Mouse (Mus musculus) forebrain, embryonic 11.5 days (tissue): ENCODE results near the gene Gm21731. TPM values are rescaled to one million over a fixed set of nuclear protein-coding genes. Genes with fewer than 3 reads are reported as not detected.
"Not testable (repeated sequence)": the region's sequence is repeated elsewhere in the genome, so short reads cannot be mapped to it uniquely, and the experiment has no call there.

Experiments used
- ATAC-seq: fragments of 200-750 bp; cut with Nextera tagmentation; replicated peaks from 2 replicates; pipeline ENCODE4 v1.8.0; 2017; ENCODE audit warnings: moderate TSS enrichment; ENCODE audit not compliant: low FRiP score
- DNase-seq: peaks from one replicate; pipeline ENCODE4 v3.0.0-alpha.2; 2017; ENCODE audit warnings: low spot score
- H3K27ac ChIP-seq: fragments of 300-500 bp; sonication (generic); 2 replicates; pipeline ENCODE4 v1.5.1; 2014; ENCODE audit warnings: low read depth, low read length
- H3K27me3 ChIP-seq: fragments of 300-500 bp; sonication (generic); 2 replicates; pipeline ENCODE4 v1.6.1; 2014; ENCODE audit warnings: mild to moderate bottlenecking, low read length, mixed read lengths; ENCODE audit not compliant: control insufficient read depth, insufficient read depth
- H3K36me3 ChIP-seq: fragments of 300-500 bp; sonication (generic); 2 replicates; pipeline ENCODE4 v1.6.1; 2014; ENCODE audit warnings: mild to moderate bottlenecking, low read length, moderate library complexity, mixed read lengths; ENCODE audit not compliant: control insufficient read depth, insufficient read depth
- H3K4me1 ChIP-seq: fragments of 300-500 bp; sonication (generic); replicated peaks from 2 replicates; pipeline ENCODE4 v1.6.1; 2014; ENCODE audit warnings: low read length, mixed read lengths; ENCODE audit not compliant: control insufficient read depth, insufficient read depth
- H3K4me2 ChIP-seq: fragments of 300-500 bp; sonication (generic); 2 replicates; pipeline ENCODE4 v1.6.1; 2014; ENCODE audit warnings: low read depth, mild to moderate bottlenecking, low read length, moderate library complexity, mixed read lengths; ENCODE audit not compliant: severe bottlenecking
- H3K4me3 ChIP-seq: fragments of 300-500 bp; sonication (generic); 2 replicates; pipeline ENCODE4 v1.5.1; 2014; ENCODE audit warnings: low read depth, low read length
- H3K9ac ChIP-seq: fragments of 300-500 bp; sonication (generic); 2 replicates; pipeline ENCODE4 v1.6.1; 2014; ENCODE audit warnings: low read length
- H3K9me3 ChIP-seq: fragments of 300-500 bp; sonication (generic); 2 replicates; pipeline ENCODE4 v1.6.1; 2016; ENCODE audit warnings: low read length, mixed read lengths; ENCODE audit not compliant: control insufficient read depth
- WGBS: fragments of 180-500 bp; shearing (Covaris S2); extraction: QIAGEN DNeasy Blood & Tissue Kit; methylation state at CpG from one replicate; pipeline ENCODE4 v1.1.7; 2014; 5-methylcytosine and 5-hydroxymethylcytosine counted together
- polyA plus RNA-seq: library from polyadenylated mRNA; unstranded; fragments of >200 nt; fragmentation: Nextera tagmentation; extraction: Ambion mirVana; gene quantifications from 2 replicates; pipeline ENCODE4 v1.2.1, GENCODE M21; 2014

Gene Gm21731
- polyA plus RNA-seq: not detected in 2 replicates

GRCm38 (mm10) chr13:120238811-120239210, at the start of gene Gm21731:
TSS of gene Gm21731 (plus strand) at chr13:120239111.
- not testable (repeated sequence) for H3K4me2 ChIP-seq, H3K9me3 ChIP-seq, H3K4me3 ChIP-seq, H3K27me3 ChIP-seq, DNase-seq, H3K27ac ChIP-seq, H3K36me3 ChIP-seq, H3K4me1 ChIP-seq, ATAC-seq, H3K9ac ChIP-seq

GRCm38 (mm10) chr13:120196189-120196821, 42.6 kb upstream of the Gm21731 start:
- H3K9ac ChIP-seq, DNase-seq, H3K4me3 ChIP-seq, H3K27ac ChIP-seq, H3K27me3 ChIP-seq, H3K4me1 ChIP-seq, H3K4me2 ChIP-seq, H3K36me3 ChIP-seq, ATAC-seq, H3K9me3 ChIP-seq: not testable (repeated sequence)
- WGBS: 90% methylated on average over 6 of the region's 8 CpGs

- ATAC-seq, H3K9me3 ChIP-seq: not testable (repeated sequence)
- WGBS: no CpG with 5 or more reads among the region's 2 CpGs
Measured at GRCm38 (mm10) chr13:120215847-120216246, 23.1 kb upstream of the Gm21731 start, which contains the start of gene Gm21762. TSS of gene Gm21762 (minus strand) at chr13:120215947.

GRCm38 (mm10) chr13:120220922-120221321, 18.0 kb upstream of the Gm21731 start:
- not testable (repeated sequence) for H3K27me3 ChIP-seq, H3K4me3 ChIP-seq, H3K4me2 ChIP-seq, H3K27ac ChIP-seq, H3K4me1 ChIP-seq, H3K9me3 ChIP-seq, ATAC-seq, H3K36me3 ChIP-seq, H3K9ac ChIP-seq
- 90% methylated on average over 5 of the region's 5 CpGs for WGBS
- peak; percentile 21 for DNase-seq

More at GRCm38 (mm10) chr13:120215847-120216246, 23.1 kb upstream of the Gm21731 start, which contains the start of gene Gm21762:
- not testable (repeated sequence) for H3K4me3 ChIP-seq, H3K9ac ChIP-seq, H3K36me3 ChIP-seq, H3K27me3 ChIP-seq, H3K4me1 ChIP-seq, H3K27ac ChIP-seq, DNase-seq, H3K4me2 ChIP-seq

GRCm38 (mm10) chr13:120223012-120223659, 15.8 kb upstream of the Gm21731 start:
- not testable (repeated sequence) for H3K9ac ChIP-seq, H3K4me1 ChIP-seq, ATAC-seq, H3K4me2 ChIP-seq, H3K36me3 ChIP-seq, H3K27ac ChIP-seq, H3K4me3 ChIP-seq, H3K27me3 ChIP-seq, H3K9me3 ChIP-seq
- DNase-seq: peak; percentile 24
- 95% methylated on average over 16 of the region's 25 CpGs for WGBS

- not testable (repeated sequence) for H3K4me1 ChIP-seq, H3K9ac ChIP-seq, H3K27me3 ChIP-seq, H3K4me2 ChIP-seq, H3K27ac ChIP-seq, H3K9me3 ChIP-seq, H3K4me3 ChIP-seq, H3K36me3 ChIP-seq
- WGBS: 94% methylated on average over 17 of the region's 17 CpGs
- peak; percentile 33 for DNase-seq
- 0 out of 2 replicates have a peak, but pooled peaks have one; percentile 60 for ATAC-seq
Measured at GRCm38 (mm10) chr13:120231798-120232197, 7.1 kb upstream of the Gm21731 start.

- 80% methylated on average over 13 of the region's 25 CpGs for WGBS
- 0 out of 2 replicates have a peak, but pooled peaks have one; percentile 24 for ATAC-seq
- H3K4me2 ChIP-seq, H3K4me3 ChIP-seq, H3K9ac ChIP-seq, H3K9me3 ChIP-seq, H3K27ac ChIP-seq, H3K27me3 ChIP-seq, H3K4me1 ChIP-seq, H3K36me3 ChIP-seq, DNase-seq: not testable (repeated sequence)
Measured at GRCm38 (mm10) chr13:120232447-120233049, 6.4 kb upstream of the Gm21731 start.

GRCm38 (mm10) chr13:120251208-120251924, 12.5 kb downstream of the Gm21731 start:
- not testable (repeated sequence) for H3K36me3 ChIP-seq, H3K9ac ChIP-seq, H3K4me2 ChIP-seq, H3K4me1 ChIP-seq, ATAC-seq, H3K4me3 ChIP-seq, H3K27me3 ChIP-seq, H3K27ac ChIP-seq, DNase-seq, H3K9me3 ChIP-seq
- WGBS: 91% methylated on average over 2 of the region's 3 CpGs
